Mouse (Mus musculus): ENCODE measurements around the gene Mbnl2. TPM values are rescaled to one million over a fixed set of nuclear protein-coding genes. Genes with fewer than 3 reads are reported as not detected.
"Not testable (repeated sequence)": the region's sequence is repeated elsewhere in the genome, so short reads cannot be mapped to it uniquely, and the experiment has no call there.

Gene Mbnl2
- polyA plus RNA-seq, 1 experiment from 2014 or later, result 163 TPM

DNA sequence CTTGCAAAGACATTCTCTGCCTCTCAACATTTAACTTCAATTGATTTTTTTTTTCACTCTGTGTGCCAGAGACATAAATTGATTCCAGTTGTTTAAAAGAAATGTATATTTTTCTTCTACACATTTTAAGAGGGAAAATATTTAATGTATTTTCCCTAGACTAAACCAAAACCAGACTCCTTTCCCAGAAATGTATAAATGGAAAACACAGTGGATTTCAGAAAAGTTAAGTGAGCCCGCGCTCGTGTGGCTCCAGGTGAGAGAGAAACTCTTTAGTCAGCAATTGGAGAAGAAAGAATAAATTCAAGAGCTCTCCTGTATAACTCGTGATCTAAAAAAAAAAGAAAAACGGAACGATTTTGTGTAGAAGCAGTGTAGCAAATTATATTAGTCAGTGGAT, 79.1 kb downstream of the Mbnl2 start:
- Histone ChIP-seq H3K27ac (peak overlapping the region; percentile 90), H3K27me3 (no peaks in the 10 kb centered on the region), H3K9me3 (no peaks in the 10 kb centered on the region), H3K4me3 (no peak overlapping the region), H3K9ac (no peak overlapping the region), H3K4me1 (peaks cover 47% of the 10 kb centered on the region), H3K36me3 (peaks cover 15% of the 10 kb centered on the region), H3K4me2 (no peak overlapping the region)
- no peak for ATAC-seq (ENCODE audit: insufficient number of reproducible peaks, low FRiP score, low TSS enrichment, low read depth)
- 36% methylated on average over 6 of the region's 6 CpGs for WGBS

DNA sequence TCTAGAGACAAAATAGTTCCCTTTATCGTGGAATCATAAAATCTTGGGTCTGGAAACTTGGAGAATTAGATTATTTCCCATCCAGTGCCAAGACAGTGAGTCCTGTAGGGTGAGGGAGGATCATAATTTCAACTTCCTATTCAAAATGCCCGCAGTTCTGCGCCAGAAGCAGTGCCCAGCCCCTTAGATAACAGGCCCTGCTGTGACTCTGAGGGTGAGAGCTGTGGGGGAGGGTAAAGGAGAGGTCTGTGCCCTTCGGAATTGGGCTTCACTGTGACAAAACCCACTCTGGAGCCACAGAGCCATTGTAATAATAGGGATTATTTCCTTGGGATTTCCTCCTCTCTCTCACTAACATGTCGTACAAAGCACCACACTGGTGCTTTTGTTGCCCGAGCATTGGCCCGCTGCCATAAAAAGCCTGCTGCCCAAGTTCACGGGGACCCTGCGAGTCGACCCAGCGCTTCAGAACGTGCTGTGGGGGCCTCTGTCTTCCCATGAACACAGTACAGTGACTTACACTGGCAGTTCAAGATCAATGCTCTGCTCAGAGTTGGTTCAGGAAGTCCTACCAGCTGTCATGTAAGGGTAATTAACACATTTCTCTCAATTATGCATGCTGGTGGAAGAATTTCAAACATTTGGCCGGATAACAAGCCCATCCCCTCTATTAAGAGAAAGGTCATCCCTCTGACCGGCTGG, 79.7 kb downstream of the Mbnl2 start:
- Histone ChIP-seq H3K9ac (no peak overlapping the region), H3K4me3 (0 out of 2 replicates have a peak overlapping the region, but pooled peaks have one; percentile 1), H3K4me2 (peak overlapping the region; percentile 34), H3K27me3 (no peaks in the 10 kb centered on the region), H3K9me3 (no peaks in the 10 kb centered on the region), H3K27ac (peak overlapping the region; percentile 90), H3K4me1 (peaks cover 47% of the 10 kb centered on the region), H3K36me3 (peaks cover 12% of the 10 kb centered on the region)
- ATAC-seq (ENCODE audit: insufficient number of reproducible peaks, low FRiP score, low TSS enrichment, low read depth), result peak; percentile 75
- WGBS, result 17% methylated on average over 14 of the region's 14 CpGs

DNA sequence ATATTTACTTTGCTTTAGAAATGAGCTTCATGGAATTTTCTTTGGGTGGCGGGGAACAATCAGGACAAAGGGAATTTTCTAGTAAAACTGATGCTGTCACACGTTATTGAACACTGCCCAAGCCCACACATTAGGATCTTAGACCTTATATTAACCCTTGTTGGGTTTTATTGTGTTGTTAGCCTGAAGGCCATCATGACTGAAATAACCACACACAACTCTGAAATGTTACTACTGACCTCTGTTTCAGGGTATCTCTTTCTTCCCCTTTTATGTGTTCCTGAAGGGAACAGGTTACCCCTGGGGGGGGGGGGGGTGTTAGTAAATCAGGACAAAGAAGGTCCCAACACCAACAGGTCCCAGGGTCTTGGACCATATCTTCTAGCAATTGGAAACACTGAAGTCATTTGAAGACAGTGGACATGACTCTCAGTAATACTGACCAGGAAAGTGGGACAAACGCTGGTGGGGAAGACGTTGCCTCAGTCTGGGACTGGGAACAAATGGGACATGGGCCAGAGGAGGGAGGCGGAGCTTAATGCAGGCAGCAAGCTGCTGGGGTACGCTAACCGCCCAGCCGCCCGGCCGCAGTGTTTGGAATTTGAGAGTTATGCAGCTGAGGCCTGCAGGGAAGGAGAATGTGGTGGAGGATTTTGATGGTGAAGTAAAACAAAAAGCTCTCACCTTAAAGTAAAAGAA, 80.4 kb downstream of the Mbnl2 start:
- H3K27ac ChIP-seq, result peak overlapping the region; percentile 90
- H3K4me2 ChIP-seq, result no peak overlapping the region

DNA sequence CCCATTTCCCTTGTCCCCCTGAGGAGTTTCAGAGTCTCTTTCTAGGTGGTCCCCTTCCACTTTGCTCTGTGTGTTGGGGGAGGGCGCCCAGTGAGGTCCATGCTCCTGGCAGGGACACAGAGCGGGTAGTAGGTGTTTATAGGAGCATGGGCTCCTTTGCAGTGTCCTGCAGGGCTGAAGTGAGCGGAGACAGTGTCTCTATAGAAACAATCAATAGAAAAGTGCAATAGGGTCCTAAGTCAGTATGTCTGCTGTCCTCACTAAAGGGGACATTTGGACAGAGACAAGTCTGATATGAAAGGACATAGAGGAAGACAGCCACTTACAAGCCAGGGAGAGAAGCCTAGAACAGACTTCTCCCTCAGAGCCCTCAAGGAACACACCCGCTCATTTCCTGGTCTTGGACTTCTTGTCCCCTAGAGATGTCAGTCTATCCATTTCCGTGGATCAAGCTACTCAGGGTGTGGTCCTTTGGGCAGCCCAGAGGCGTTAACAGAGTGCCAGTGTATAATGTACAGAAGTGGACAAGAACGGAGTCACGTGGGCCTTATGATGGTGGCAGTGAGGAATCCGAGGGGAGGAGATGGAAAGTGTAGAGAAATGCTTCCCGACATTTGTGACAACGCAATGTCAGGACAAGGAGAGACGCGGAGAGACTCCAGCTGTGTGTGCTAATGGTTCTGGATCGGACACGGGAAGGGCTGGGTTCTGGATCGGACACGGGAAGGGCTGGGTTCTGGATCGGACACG, 82.0 kb downstream of the Mbnl2 start:
- no peaks in the 10 kb centered on the region for H3K27me3 ChIP-seq
- no peak overlapping the region for H3K4me3 ChIP-seq
- no peak overlapping the region for H3K4me2 ChIP-seq
- no peak for ATAC-seq (ENCODE audit: insufficient number of reproducible peaks, low FRiP score, low TSS enrichment, low read depth)
- no peak overlapping the region for H3K9ac ChIP-seq
- H3K9me3 ChIP-seq, result no peaks in the 10 kb centered on the region
- peaks cover 39% of the 10 kb centered on the region for H3K4me1 ChIP-seq
- H3K27ac ChIP-seq, result no peak overlapping the region
- peaks cover 12% of the 10 kb centered on the region for H3K36me3 ChIP-seq
- WGBS, result 96% methylated on average over 19 of the region's 19 CpGs

More for the DNA sequence above, 80.4 kb downstream of the Mbnl2 start:
- peaks cover 12% of the 10 kb centered on the region for H3K36me3 ChIP-seq
- H3K4me1 ChIP-seq, result peaks cover 47% of the 10 kb centered on the region
- no peak overlapping the region for H3K4me3 ChIP-seq
- no peak overlapping the region for H3K9ac ChIP-seq
- no peak for ATAC-seq (ENCODE audit: insufficient number of reproducible peaks, low FRiP score, low TSS enrichment, low read depth)
- H3K27me3 ChIP-seq, result no peaks in the 10 kb centered on the region
- WGBS, result 75% methylated on average over 10 of the region's 10 CpGs
- H3K9me3 ChIP-seq, result no peaks in the 10 kb centered on the region

DNA sequence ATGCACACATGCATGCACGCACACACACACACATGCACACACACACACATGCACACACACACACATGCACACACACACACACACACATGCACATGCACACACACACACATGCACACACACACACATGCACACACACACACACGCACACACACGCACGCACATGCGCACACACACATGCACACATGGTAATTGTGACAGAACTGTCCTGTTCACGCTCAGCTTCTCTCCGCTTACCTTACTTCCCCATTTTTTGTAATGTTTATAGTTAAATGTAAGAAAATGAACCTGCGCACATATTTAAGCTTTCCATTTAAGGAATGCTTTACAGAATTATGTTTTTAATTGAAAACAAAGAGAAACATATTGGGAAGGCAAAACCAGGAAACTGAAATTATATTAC, 84.1 kb downstream of the Mbnl2 start:
- ATAC-seq (ENCODE audit: insufficient number of reproducible peaks, low FRiP score, low TSS enrichment, low read depth); H3K27ac ChIP-seq; H3K9me3 ChIP-seq; H3K9ac ChIP-seq; H3K27me3 ChIP-seq; H3K4me2 ChIP-seq; H3K4me3 ChIP-seq: not testable (repeated sequence)
- WGBS, result 96% methylated on average over 8 of the region's 8 CpGs
- peaks cover 27% of the 10 kb centered on the region for H3K4me1 ChIP-seq
- H3K36me3 ChIP-seq, result peaks cover 16% of the 10 kb centered on the region

DNA sequence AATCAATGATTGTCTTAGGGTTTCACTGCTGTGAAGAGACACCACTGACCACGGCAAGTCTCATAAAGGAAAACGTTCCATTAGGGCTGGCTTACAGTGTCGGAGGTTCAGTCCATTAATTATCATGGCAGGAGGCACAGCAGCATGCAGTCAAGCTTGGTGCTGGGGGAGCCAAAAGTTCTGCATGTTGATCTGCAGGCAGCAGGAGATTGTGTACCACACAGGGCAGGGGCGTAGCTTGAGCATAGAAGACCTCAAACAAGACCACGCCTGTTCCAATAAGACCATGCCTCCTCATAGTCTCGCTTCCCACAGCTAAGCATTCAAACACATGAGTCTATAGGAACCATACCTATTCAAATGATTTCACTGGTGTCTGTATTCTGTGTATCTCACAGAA, 85.7 kb downstream of the Mbnl2 start:
- H3K9ac ChIP-seq, result no peak overlapping the region
- no peaks in the 10 kb centered on the region for H3K27me3 ChIP-seq
- peaks cover 14% of the 10 kb centered on the region for H3K4me1 ChIP-seq
- H3K27ac ChIP-seq, result no peak overlapping the region
- 79% methylated on average over 6 of the region's 6 CpGs for WGBS
- H3K9me3 ChIP-seq, result no peaks in the 10 kb centered on the region
- ATAC-seq (ENCODE audit: insufficient number of reproducible peaks, low FRiP score, low TSS enrichment, low read depth), result no peak
- no peak overlapping the region for H3K4me2 ChIP-seq
- H3K36me3 ChIP-seq, result peaks cover 16% of the 10 kb centered on the region
- no peak overlapping the region for H3K4me3 ChIP-seq

DNA sequence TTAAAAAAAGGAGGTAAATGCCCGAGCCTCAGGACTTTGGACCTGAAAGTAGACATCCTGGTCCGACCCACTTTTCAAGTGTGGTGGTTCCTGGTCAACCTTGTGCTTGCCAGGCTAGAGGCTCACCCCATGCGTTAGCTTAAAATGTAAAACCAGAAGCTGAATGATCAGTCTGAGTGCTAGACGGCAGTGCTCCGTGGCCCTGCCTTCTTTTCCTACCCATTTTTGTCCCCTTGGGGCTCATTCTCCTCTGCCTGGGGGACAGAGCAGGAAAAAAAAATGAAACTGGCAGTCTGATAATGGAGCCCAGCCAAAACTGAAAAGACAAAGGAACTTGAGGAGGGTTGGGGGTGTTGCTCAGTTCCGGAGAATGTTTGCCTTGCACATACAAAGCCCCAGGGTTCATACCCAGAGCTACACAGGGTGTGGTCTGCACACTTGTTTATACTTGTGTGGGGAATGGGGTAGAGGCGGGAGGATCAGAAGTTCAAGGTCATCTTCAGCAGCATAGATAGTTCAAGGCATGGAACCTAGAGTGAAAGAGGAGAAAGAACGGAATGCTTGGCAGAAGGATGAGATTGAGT, 87.0 kb downstream of the Mbnl2 start:
- no peak for ATAC-seq (ENCODE audit: insufficient number of reproducible peaks, low FRiP score, low TSS enrichment, low read depth)
- Histone ChIP-seq H3K27ac (no peak overlapping the region), H3K9ac (no peak overlapping the region)

DNA sequence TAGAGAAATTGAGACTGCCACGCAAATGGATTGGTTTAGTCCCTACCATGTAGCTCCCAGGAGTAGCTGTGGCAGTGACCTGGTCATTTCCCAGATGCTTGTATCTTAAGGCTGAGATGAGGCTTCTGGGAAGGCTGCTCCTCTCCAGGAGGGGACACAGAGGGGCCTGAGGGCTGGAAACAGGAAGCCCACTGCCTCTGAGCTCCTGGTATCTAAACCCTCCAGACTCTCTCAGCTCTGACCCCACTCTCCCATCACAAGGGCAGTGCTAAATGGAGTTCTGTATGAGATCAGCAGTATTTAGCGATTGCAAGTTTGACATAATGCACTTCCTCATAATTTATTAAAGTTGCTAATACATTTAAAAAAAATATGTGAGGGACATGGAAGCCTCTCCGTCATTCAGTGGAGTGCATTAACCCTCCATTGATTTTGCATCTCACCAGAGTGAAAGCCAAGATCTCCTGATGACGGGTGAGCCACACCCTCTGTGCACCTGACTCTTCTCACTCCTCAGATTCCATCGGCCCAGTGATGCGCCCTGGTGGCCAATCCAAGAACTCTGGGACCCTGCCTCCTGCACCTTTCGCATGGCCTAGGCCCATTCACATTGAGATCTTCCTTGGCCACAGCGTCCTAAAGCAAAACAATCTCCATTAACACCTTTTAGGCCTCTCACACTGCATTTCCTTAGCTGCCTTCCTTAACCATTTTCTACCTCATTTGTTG, 87.8 kb downstream of the Mbnl2 start:
- no peak for ATAC-seq (ENCODE audit: insufficient number of reproducible peaks, low FRiP score, low TSS enrichment, low read depth)
- Histone ChIP-seq H3K4me1 (peaks cover 18% of the 10 kb centered on the region), H3K4me2 (no peak overlapping the region), H3K27ac (no peak overlapping the region), H3K9ac (no peak overlapping the region), H3K27me3 (no peaks in the 10 kb centered on the region), H3K9me3 (no peaks in the 10 kb centered on the region), H3K36me3 (peaks cover 16% of the 10 kb centered on the region), H3K4me3 (no peak overlapping the region)
- WGBS, result 71% methylated on average over 8 of the region's 8 CpGs

More for the DNA sequence above, 87.0 kb downstream of the Mbnl2 start:
- no peak overlapping the region for H3K4me3 ChIP-seq
- peaks cover 14% of the 10 kb centered on the region for H3K4me1 ChIP-seq
- H3K27me3 ChIP-seq, result no peaks in the 10 kb centered on the region
- H3K36me3 ChIP-seq, result peaks cover 18% of the 10 kb centered on the region
- H3K4me2 ChIP-seq, result no peak overlapping the region
- H3K9me3 ChIP-seq, result no peaks in the 10 kb centered on the region
- 52% methylated on average over 8 of the region's 8 CpGs for WGBS

DNA sequence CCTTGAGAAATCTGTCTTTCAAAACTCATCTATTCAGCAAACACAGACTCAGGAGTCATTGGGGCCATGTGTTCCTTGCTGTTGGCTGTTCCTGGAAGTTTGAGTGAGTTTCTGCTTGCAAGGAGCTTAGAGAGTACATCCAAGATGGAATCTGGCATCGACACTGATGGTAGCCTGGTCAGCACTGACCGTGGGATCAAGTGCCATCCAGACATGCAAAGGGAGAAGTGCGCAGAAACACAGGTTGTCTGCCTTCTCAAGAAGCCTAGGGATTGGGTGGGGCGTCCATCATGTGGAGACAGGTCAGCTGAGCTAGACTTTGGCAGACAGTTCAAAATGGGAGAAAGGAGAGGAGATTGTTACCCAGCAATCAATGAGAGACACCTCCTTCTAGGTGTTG, 89.6 kb downstream of the Mbnl2 start:
- Histone ChIP-seq H3K9me3 (no peaks in the 10 kb centered on the region), H3K4me1 (peaks cover 36% of the 10 kb centered on the region), H3K27me3 (no peaks in the 10 kb centered on the region), H3K36me3 (peaks cover 7% of the 10 kb centered on the region; the same call in 1 of the 2 replicates), H3K27ac (no peak overlapping the region), H3K9ac (no peak overlapping the region), H3K4me2 (no peak overlapping the region), H3K4me3 (no peak overlapping the region)
- ATAC-seq (ENCODE audit: insufficient number of reproducible peaks, low FRiP score, low TSS enrichment, low read depth), result no peak
- 95% methylated on average over 4 of the region's 4 CpGs for WGBS

DNA sequence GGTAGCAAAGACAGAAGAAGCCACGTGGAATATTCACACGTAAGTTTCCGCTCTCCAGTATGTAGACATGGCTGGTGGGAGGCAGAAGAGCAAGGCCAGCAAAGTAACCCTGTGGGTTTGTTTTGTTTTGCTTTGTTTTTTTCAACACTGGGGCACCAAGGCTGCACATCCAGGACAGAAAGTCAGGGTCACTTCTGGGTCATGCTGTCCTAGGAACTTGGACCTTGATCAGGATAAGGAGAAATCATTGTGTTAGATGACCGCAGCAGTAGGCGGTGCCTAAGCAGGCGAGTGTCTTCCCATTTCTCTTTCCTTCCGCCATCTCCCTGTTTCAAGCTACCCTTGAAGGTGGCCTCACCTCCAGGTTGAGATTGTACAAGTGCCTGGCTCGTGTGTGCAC, 91.5 kb downstream of the Mbnl2 start:
- Histone ChIP-seq H3K9me3 (no peaks in the 10 kb centered on the region), H3K4me2 (no peak overlapping the region), H3K36me3 (peaks cover 7% of the 10 kb centered on the region; the same call in 1 of the 2 replicates), H3K27me3 (no peaks in the 10 kb centered on the region), H3K9ac (no peak overlapping the region), H3K27ac (no peak overlapping the region), H3K4me1 (peaks cover 53% of the 10 kb centered on the region), H3K4me3 (no peak overlapping the region)
- WGBS, result 91% methylated on average over 8 of the region's 8 CpGs
- no peak for ATAC-seq (ENCODE audit: insufficient number of reproducible peaks, low FRiP score, low TSS enrichment, low read depth)

DNA sequence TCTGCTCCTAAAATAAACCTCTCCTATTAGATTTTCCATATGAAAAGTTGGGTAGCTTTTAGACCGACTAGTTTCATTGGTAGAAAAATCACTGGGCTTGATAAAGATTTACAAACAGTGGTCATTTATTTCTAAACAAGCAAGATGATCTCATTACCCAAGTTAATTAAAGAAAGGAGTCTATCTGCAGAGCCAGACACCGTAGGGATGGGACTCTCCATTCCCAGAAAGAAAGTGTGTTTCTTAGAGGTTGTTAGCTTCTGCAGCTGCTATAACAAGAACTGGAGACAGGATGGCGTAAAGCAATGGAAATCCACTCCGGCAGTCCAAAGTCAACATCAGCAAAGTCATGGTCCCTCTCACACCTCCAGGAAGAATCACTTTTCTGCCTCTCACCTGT, 92.1 kb downstream of the Mbnl2 start:
- H3K4me3 ChIP-seq, result no peak overlapping the region
- H3K4me2 ChIP-seq, result no peak overlapping the region
- no peak for ATAC-seq (ENCODE audit: insufficient number of reproducible peaks, low FRiP score, low TSS enrichment, low read depth)
- H3K9ac ChIP-seq, result no peak overlapping the region
- peaks cover 7% of the 10 kb centered on the region; the same call in 1 of the 2 replicates for H3K36me3 ChIP-seq
- no peaks in the 10 kb centered on the region for H3K9me3 ChIP-seq
- H3K4me1 ChIP-seq, result peaks cover 55% of the 10 kb centered on the region
- WGBS, result 80% methylated on average over 4 of the region's 4 CpGs
- H3K27me3 ChIP-seq, result no peaks in the 10 kb centered on the region
- H3K27ac ChIP-seq, result no peak overlapping the region
